Mouse (Mus musculus) MEL (cell line): ENCODE results near the gene Relt.

Experiments
- BHLHE40 ChIP-seq: IDR thresholded peaks from 2 replicates; pipeline ENCODE4 v1.6.1; 2012; ENCODE audit warnings: low read depth, mild to moderate bottlenecking, inconsistent platforms, low read length, improper control_type of control experiment, borderline replicate concordance
- CHD1 ChIP-seq: IDR thresholded peaks from 2 replicates; pipeline ENCODE4 v1.6.1; 2012; ENCODE audit warnings: low read depth, mild to moderate bottlenecking, inconsistent platforms, low read length, improper control_type of control experiment
- CTCF ChIP-seq, 3 experiments: IDR thresholded peaks in 2 of 3; conservative IDR thresholded peaks in 1 of 3; 2 replicates each; pipeline ENCODE4 v1.5.1; 2011 to 2012; ENCODE audit warnings: low read length in 3 of 3, low read depth in 2 of 3, mild to moderate bottlenecking in 2 of 3, improper control_type of control experiment in 1 of 3, inconsistent platforms in 1 of 3, mixed read lengths in 1 of 3, moderate library complexity in 1 of 3; ENCODE audit not compliant: control insufficient read depth in 1 of 3, insufficient read depth in 1 of 3, poor library complexity in 1 of 3, severe bottlenecking in 1 of 3
- E2F4 ChIP-seq: IDR thresholded peaks from 2 replicates; pipeline ENCODE4 v1.6.1; 2011; ENCODE audit warnings: low read depth, low read length, improper control_type of control experiment, borderline replicate concordance
- MAFK ChIP-seq: IDR thresholded peaks from 2 replicates; pipeline ENCODE4 v1.6.1; 2011; ENCODE audit warnings: low read depth, mild to moderate bottlenecking, low read length, improper control_type of control experiment, borderline replicate concordance
- MAX ChIP-seq: IDR thresholded peaks from 2 replicates; pipeline ENCODE4 v1.6.1; 2011; ENCODE audit warnings: low read length, improper control_type of control experiment
- MYC ChIP-seq: IDR thresholded peaks from 2 replicates; pipeline ENCODE4 v1.6.1; 2011; ENCODE audit warnings: low read depth, mild to moderate bottlenecking, low read length, improper control_type of control experiment, moderate library complexity
- POLR2A ChIP-seq, 2 experiments: IDR thresholded peaks; 2 replicates each; pipeline ENCODE4 v1.6.1; 2011 to 2012; ENCODE audit warnings: low read length in 2 of 2, mild to moderate bottlenecking in 2 of 2, control low read depth in 1 of 2, improper control_type of control experiment in 1 of 2, low read depth in 1 of 2, moderate library complexity in 1 of 2; ENCODE audit not compliant: control insufficient read depth in 1 of 2, insufficient read depth in 1 of 2, poor library complexity in 1 of 2
- TCF12 ChIP-seq: IDR thresholded peaks from 2 replicates; pipeline ENCODE4 v1.6.1; 2014; ENCODE audit warnings: low read depth, mild to moderate bottlenecking, inconsistent platforms, low read length, improper control_type of control experiment, moderate library complexity
- UBTF ChIP-seq: IDR thresholded peaks from 2 replicates; pipeline ENCODE4 v1.6.1; 2012; ENCODE audit warnings: low read depth, mild to moderate bottlenecking, inconsistent platforms, low read length, improper control_type of control experiment, moderate library complexity, borderline replicate concordance; ENCODE audit not compliant: insufficient read depth
- ZNF384 ChIP-seq: IDR thresholded peaks from 2 replicates; pipeline ENCODE4 v1.6.1; 2012; ENCODE audit warnings: low read depth, mild to moderate bottlenecking, inconsistent platforms, low read length, improper control_type of control experiment

GRCm38 (mm10) chr7:100862828-100863638 is at the start of gene Relt:
- no peak; the same call in 1 of the 2 replicates for TF ChIP-seq BHLHE40
- peak; percentile 52 to 80 (median 74); a peak in 5 of 6 replicates for TF ChIP-seq CTCF (IDR thresholded peaks at IDR 0.05 in 2 of 3, conservative IDR thresholded peaks at IDR 0.05 in 1 of 3; ENCODE audit: control insufficient read depth in 1 of 3, insufficient read depth in 1 of 3, low read depth in 2 of 3, low read length in 3 of 3, poor library complexity in 1 of 3, severe bottlenecking in 1 of 3)
- no peak for TF ChIP-seq CHD1
- no peak for TF ChIP-seq ZNF384
- TF ChIP-seq POLR2A (IDR thresholded peaks at IDR 0.05; ENCODE audit: control insufficient read depth in 1 of 2, insufficient read depth in 1 of 2, low read depth in 1 of 2, low read length in 2 of 2, poor library complexity in 1 of 2) = peak; percentile 97 to 99
- TF ChIP-seq UBTF = 0 out of 2 replicates have a peak, but pooled peaks have one; percentile 54
- peak; percentile 7; the same call in 1 of the 2 replicates for TF ChIP-seq TCF12
- no peak for TF ChIP-seq MAFK
- TF ChIP-seq MYC = no peak
- peak; percentile 65; the same call in 1 of the 2 replicates for TF ChIP-seq E2F4
- no peak for TF ChIP-seq MAX
